Mouse (Mus musculus): Measurements from ENCODE around the gene Foxe1.

GRCm38 (mm10) chr4:46389612-46390341, 46.4 kb downstream of the Foxe1 start:
- TF ChIP-seq CTCF (IDR thresholded peaks at IDR 0.05; ENCODE audit: borderline replicate concordance, extremely low read depth, insufficient read depth, insufficient read length): no peak
- TF ChIP-seq POLR2A (IDR thresholded peaks at IDR 0.05; ENCODE audit: borderline replicate concordance, extremely low read depth, insufficient read depth, insufficient read length, poor library complexity, severe bottlenecking): no peak
